Mouse (Mus musculus) mouse trophoblast stem cell (cell line): ENCODE measurements around the gene Cuedc1.

ENCODE experiments used
- in situ Hi-C, 2 experiments: fragments of 300-500 bp; cut with MseI, MboI; formaldehyde crosslinking; loops; 2 replicates in 1 of 2; 3 replicates in 1 of 2; pipeline ENCODE4 v1.15.1; 2025

Gene Cuedc1

GRCm38 (mm10) chr11:88198223-88198622, 100.4 kb downstream of the Cuedc1 start:
- in situ Hi-C loops = loop anchor here (5.0 kb wide), 3 partner anchors 136 to 231 kb away; no protein-coding TSS in a partner anchor

GRCm38 (mm10) chr11:88201172-88201571, 103.3 kb downstream of the Cuedc1 start:
- in situ Hi-C loops = no loop called here

GRCm38 (mm10) chr11:88202077-88202476, 104.2 kb downstream of the Cuedc1 start:
- in situ Hi-C loops = no loop called here

GRCm38 (mm10) chr11:88203712-88204532, 106.1 kb downstream of the Cuedc1 start, which contains the start of gene Mrps23:
Mrps23 (plus strand) TSS chr11:88204388.
- in situ Hi-C loops = no loop called here

GRCm38 (mm10) chr11:88204593-88205368, 106.9 kb downstream of the Cuedc1 start:
- in situ Hi-C loops = loop anchor here in 1 of 2 experiments (5.0 kb wide), 1 partner anchor 232 kb away; no protein-coding TSS in a partner anchor

GRCm38 (mm10) chr11:88206576-88206975, 108.7 kb downstream of the Cuedc1 start:
- in situ Hi-C loops = loop anchor here in 1 of 2 experiments (5.0 kb wide), 1 partner anchor 234 kb away; no protein-coding TSS in a partner anchor

- in situ Hi-C loops = loop anchor here in 1 of 2 experiments (5.0 kb wide), 1 partner anchor 235 kb away; no protein-coding TSS in a partner anchor
Measured at GRCm38 (mm10) chr11:88207697-88208096, 109.8 kb downstream of the Cuedc1 start.

GRCm38 (mm10) chr11:88211824-88212582, 114.1 kb downstream of the Cuedc1 start:
- in situ Hi-C loops = no loop called here

- in situ Hi-C loops = no loop called here
Measured at GRCm38 (mm10) chr11:88213757-88214156, 115.9 kb downstream of the Cuedc1 start.

- in situ Hi-C loops = no loop called here
Measured at GRCm38 (mm10) chr11:88214881-88215831, 117.3 kb downstream of the Cuedc1 start.

GRCm38 (mm10) chr11:88216231-88216685, 118.4 kb downstream of the Cuedc1 start:
- in situ Hi-C loops = no loop called here

GRCm38 (mm10) chr11:88218155-88218554, 120.3 kb downstream of the Cuedc1 start:
- in situ Hi-C loops = no loop called here

- in situ Hi-C loops = no loop called here
Measured at GRCm38 (mm10) chr11:88218586-88218985, 120.7 kb downstream of the Cuedc1 start.

- in situ Hi-C loops = no loop called here
Measured at GRCm38 (mm10) chr11:88221929-88222475, 124.1 kb downstream of the Cuedc1 start.

- in situ Hi-C loops = no loop called here
Measured at GRCm38 (mm10) chr11:88227001-88227957, 129.4 kb downstream of the Cuedc1 start.

GRCm38 (mm10) chr11:88231213-88231790, 133.4 kb downstream of the Cuedc1 start:
- in situ Hi-C loops = no loop called here

- in situ Hi-C loops = no loop called here
Measured at GRCm38 (mm10) chr11:88233528-88234427, 135.9 kb downstream of the Cuedc1 start.
